Mouse (Mus musculus) lung, postnatal 0 days (tissue): ENCODE results near the gene Qars. TPM values are rescaled to one million over a fixed set of nuclear protein-coding genes. Genes with fewer than 3 reads are reported as not detected.

Source experiments
- ATAC-seq: fragments of 200-750 bp; cut with Nextera tagmentation; 2 replicates; pipeline ENCODE4 v1.8.0; 2017; ENCODE audit warnings: moderate library complexity
- DNase-seq: peaks from one replicate; pipeline ENCODE4 v3.0.0-alpha.2; 2016; ENCODE audit warnings: low spot score
- H3K27ac ChIP-seq: fragments of 300-500 bp; sonication (generic); 2 replicates; pipeline ENCODE4 v1.5.1; 2014; ENCODE audit warnings: antibody characterized with exemption, mild to moderate bottlenecking, low read length, mixed read lengths
- H3K27me3 ChIP-seq: fragments of 300-500 bp; sonication (generic); replicated peaks from 2 replicates; pipeline ENCODE4 v1.6.1; 2014; ENCODE audit warnings: low read length, mixed read lengths; ENCODE audit not compliant: insufficient read depth
- H3K36me3 ChIP-seq: fragments of 300-500 bp; sonication (generic); 2 replicates; pipeline ENCODE4 v1.6.1; 2014; ENCODE audit warnings: low read length, mixed read lengths; ENCODE audit not compliant: insufficient read depth
- H3K4me1 ChIP-seq: fragments of 300-500 bp; sonication (generic); 2 replicates; pipeline ENCODE4 v1.6.1; 2014; ENCODE audit warnings: antibody characterized with exemption, low read depth, low read length, mixed read lengths; ENCODE audit not compliant: insufficient read depth
- H3K4me2 ChIP-seq: fragments of 300-500 bp; sonication (generic); replicated peaks from 2 replicates; pipeline ENCODE4 v1.6.1; 2014; ENCODE audit warnings: low read depth, mild to moderate bottlenecking, low read length, moderate library complexity, mixed read lengths
- H3K4me3 ChIP-seq: fragments of 300-500 bp; sonication (generic); 2 replicates; pipeline ENCODE4 v1.5.1; 2014; ENCODE audit warnings: low read depth, low read length
- H3K9ac ChIP-seq: fragments of 300-500 bp; sonication (generic); replicated peaks from 2 replicates; pipeline ENCODE4 v1.6.1; 2014; ENCODE audit warnings: low read depth, mild to moderate bottlenecking
- H3K9me3 ChIP-seq: fragments of 300-500 bp; sonication (generic); 2 replicates; pipeline ENCODE4 v1.6.1; 2016; ENCODE audit warnings: low read length, mixed read lengths
- CTCF ChIP-seq: IDR thresholded peaks from 2 replicates; pipeline ENCODE4 v1.5.1; 2016; ENCODE audit warnings: antibody characterized with exemption, mild to moderate bottlenecking
- EP300 ChIP-seq: IDR thresholded peaks from 2 replicates; pipeline ENCODE4 v1.6.1; 2016; ENCODE audit warnings: antibody characterized with exemption, mild to moderate bottlenecking, control low read depth
- WGBS: fragments of 180-500 bp; shearing (Covaris S2); extraction: QIAGEN DNeasy Blood & Tissue Kit; methylation state at CpG from one replicate; pipeline ENCODE4 v1.1.7; 2014; 5-methylcytosine and 5-hydroxymethylcytosine counted together
- polyA plus RNA-seq: library from polyadenylated mRNA; unstranded; fragments of >200 nt; fragmentation: Nextera tagmentation; extraction: Ambion mirVana; gene quantifications from 2 replicates; pipeline ENCODE4 v1.2.1, GENCODE M21; 2015

Gene Qars
- polyA plus RNA-seq, 1 experiment from 2014 or later, result 62.0 TPM

DNA sequence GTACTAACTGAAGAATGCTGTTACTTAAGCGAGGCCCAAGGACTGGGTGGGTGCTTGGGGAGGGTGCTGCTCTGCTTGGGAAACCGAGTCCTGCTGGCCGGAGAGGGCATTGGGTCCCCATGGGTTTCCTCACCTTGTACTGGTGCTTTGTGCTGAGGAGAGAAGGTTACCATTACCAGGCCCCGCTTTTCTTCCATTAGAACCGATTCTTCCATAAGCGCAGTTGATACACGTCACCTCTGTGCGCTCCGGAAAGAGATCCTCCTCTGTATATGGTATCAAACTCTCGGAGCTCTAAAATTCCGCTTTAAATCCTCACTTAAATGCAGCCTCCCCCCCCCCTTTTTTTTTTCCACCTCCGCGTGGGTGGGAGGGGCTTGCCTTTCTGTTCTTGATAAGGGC is 10.4 kb downstream of the Qars start:
- peak overlapping the region; percentile 82 for H3K4me2 ChIP-seq
- 0 out of 2 replicates have a peak, but pooled peaks cover 5% of the 10 kb centered on the region for H3K4me1 ChIP-seq
- H3K9me3 ChIP-seq, result no peaks in the 10 kb centered on the region
- H3K36me3 ChIP-seq, result 0 out of 2 replicates have a peak, but pooled peaks cover 6% of the 10 kb centered on the region
- peak overlapping the region; percentile 92 for H3K4me3 ChIP-seq
- DNase-seq, result peak; percentile 85
- peak; percentile 8 for ATAC-seq
- TF ChIP-seq CTCF, result peak; percentile 21; the same call in 1 of the 2 replicates
- TF ChIP-seq EP300, result no peak
- H3K9ac ChIP-seq, result peak overlapping the region; percentile 93
- WGBS, result 1% methylated on average over 13 of the region's 13 CpGs
- no peaks in the 10 kb centered on the region for H3K27me3 ChIP-seq
- peak overlapping the region; percentile 99 for H3K27ac ChIP-seq

DNA sequence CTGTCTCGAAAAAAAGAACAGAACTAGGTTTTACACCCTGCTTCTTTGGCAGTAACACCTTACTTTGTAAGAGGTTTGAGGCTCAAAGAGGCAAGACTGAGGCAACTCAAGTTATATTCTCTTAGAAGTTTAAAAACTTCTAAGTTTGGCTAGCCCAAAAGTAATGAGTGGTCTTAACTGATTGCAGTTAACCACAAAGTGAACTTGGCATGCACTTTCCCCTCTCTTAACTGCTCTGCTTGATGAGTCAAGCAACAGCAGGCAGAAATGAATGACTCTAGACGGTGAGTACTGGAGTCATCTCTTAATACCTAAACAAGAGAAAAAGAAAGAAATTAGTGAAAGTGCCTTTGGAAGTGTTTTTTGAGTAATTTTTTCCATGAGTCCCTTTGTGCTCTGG is 14.1 kb downstream of the Qars start:
- no peak overlapping the region for H3K4me3 ChIP-seq
- peak; percentile 32 for DNase-seq
- 60% methylated on average over 2 of the region's 2 CpGs for WGBS
- H3K4me2 ChIP-seq, result no peak overlapping the region
- no peaks in the 10 kb centered on the region for H3K4me1 ChIP-seq
- no peaks in the 10 kb centered on the region for H3K9me3 ChIP-seq
- TF ChIP-seq EP300, result no peak
- no peak for TF ChIP-seq CTCF
- no peak for ATAC-seq
- no peaks in the 10 kb centered on the region for H3K27me3 ChIP-seq
- no peak overlapping the region for H3K27ac ChIP-seq
- no peak overlapping the region for H3K9ac ChIP-seq
- H3K36me3 ChIP-seq, result no peaks in the 10 kb centered on the region

- no peak for DNase-seq
- Histone ChIP-seq H3K36me3 (no peaks in the 10 kb centered on the region), H3K27ac (no peak overlapping the region), H3K4me2 (no peak overlapping the region), H3K9ac (no peak overlapping the region), H3K9me3 (no peaks in the 10 kb centered on the region), H3K27me3 (no peaks in the 10 kb centered on the region), H3K4me3 (no peak overlapping the region), H3K4me1 (no peaks in the 10 kb centered on the region)
- ATAC-seq, result no peak
- no peak for TF ChIP-seq CTCF
- no peak for TF ChIP-seq EP300
- WGBS, result 96% methylated on average over 4 of the region's 4 CpGs
Observed at GRCm38 (mm10) chr9:108523341-108523740, 15.8 kb downstream of the Qars start.

DNA sequence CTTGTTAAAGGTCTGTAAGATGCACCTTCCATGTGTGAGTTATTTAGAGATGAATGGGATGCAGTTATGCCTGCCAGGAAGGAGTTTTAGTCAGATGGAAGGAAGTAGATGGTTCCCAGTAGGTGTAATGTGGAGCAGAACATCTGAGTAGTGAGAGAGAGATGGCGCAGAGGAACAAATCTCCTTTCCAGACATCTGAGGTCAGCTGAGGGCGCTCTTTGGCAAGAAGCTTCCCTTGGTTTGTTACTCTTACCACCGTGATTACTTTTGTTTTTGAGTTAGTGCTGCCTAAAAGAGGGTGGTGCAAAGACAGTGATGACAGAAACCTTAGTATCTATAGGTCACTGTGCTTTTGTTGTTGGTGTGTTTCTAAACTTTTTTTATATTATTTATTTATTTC is 17.9 kb downstream of the Qars start:
- no peak overlapping the region for H3K27ac ChIP-seq

GRCm38 (mm10) chr9:108530954-108531353 is 23.4 kb downstream of the Qars start:
- no peak overlapping the region for H3K4me3 ChIP-seq
- H3K9ac ChIP-seq, result no peak overlapping the region
- no peaks in the 10 kb centered on the region for H3K27me3 ChIP-seq
- peaks cover 46% of the 10 kb centered on the region; the same call in 1 of the 2 replicates for H3K36me3 ChIP-seq
- ATAC-seq (no peak), DNase-seq (no peak)
- no peak overlapping the region for H3K4me2 ChIP-seq
- H3K9me3 ChIP-seq, result no peaks in the 10 kb centered on the region
- H3K4me1 ChIP-seq, result no peaks in the 10 kb centered on the region
- no peak for TF ChIP-seq EP300
- TF ChIP-seq CTCF, result no peak
- H3K27ac ChIP-seq, result no peak overlapping the region
- 96% methylated on average over 1 of the region's 1 CpGs for WGBS

More for the DNA sequence above, 17.9 kb downstream of the Qars start:
- DNase-seq (no peak), ATAC-seq (no peak)
- H3K36me3 ChIP-seq, result peaks cover 9% of the 10 kb centered on the region; the same call in 1 of the 2 replicates
- no peak for TF ChIP-seq EP300
- TF ChIP-seq CTCF, result no peak; the same call in 1 of the 2 replicates
- H3K9ac ChIP-seq, result no peak overlapping the region
- 72% methylated on average over 3 of the region's 3 CpGs for WGBS
- no peaks in the 10 kb centered on the region for H3K9me3 ChIP-seq
- no peaks in the 10 kb centered on the region for H3K4me1 ChIP-seq
- H3K4me3 ChIP-seq, result no peak overlapping the region
- H3K27me3 ChIP-seq, result no peaks in the 10 kb centered on the region
- H3K4me2 ChIP-seq, result no peak overlapping the region

DNA sequence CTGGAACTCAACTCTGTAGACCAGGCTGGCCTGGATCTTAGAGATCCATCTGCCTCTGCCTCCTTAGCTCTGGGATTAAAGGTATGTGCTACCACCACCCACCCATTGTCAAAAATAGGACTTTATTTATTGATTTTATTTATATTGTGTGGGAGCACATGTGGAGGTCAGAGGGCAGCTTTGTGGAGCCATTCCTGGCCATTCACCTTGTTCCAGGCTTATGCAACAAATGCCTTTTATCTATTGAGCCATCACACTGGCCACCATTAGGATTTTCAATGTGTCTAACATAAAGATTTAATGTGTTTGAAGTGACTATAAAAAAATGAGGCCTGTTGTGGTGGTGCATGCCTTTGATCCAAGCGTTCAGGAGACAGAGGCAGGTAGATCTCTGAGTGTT is 24.0 kb downstream of the Qars start:
- Histone ChIP-seq H3K27me3 (no peaks in the 10 kb centered on the region), H3K4me3 (no peak overlapping the region), H3K4me1 (no peaks in the 10 kb centered on the region), H3K36me3 (peaks cover 47% of the 10 kb centered on the region; the same call in 1 of the 2 replicates), H3K9me3 (no peaks in the 10 kb centered on the region), H3K9ac (no peak overlapping the region), H3K27ac (no peak overlapping the region), H3K4me2 (no peak overlapping the region)
- 98% methylated on average over 1 of the region's 1 CpGs for WGBS
- ATAC-seq, result no peak
- DNase-seq, result no peak
- TF ChIP-seq EP300 (no peak), CTCF (no peak)

GRCm38 (mm10) chr9:108540846-108541245 is 33.3 kb downstream of the Qars start:
- H3K4me2 ChIP-seq, result no peak overlapping the region
- DNase-seq (no peak), ATAC-seq (no peak)
- H3K9ac ChIP-seq, result no peak overlapping the region
- TF ChIP-seq EP300, result no peak
- no peak for TF ChIP-seq CTCF
- H3K9me3 ChIP-seq, result no peaks in the 10 kb centered on the region
- H3K36me3 ChIP-seq, result peaks cover 28% of the 10 kb centered on the region
- H3K27ac ChIP-seq, result no peak overlapping the region
- no peak overlapping the region for H3K4me3 ChIP-seq
- H3K27me3 ChIP-seq, result no peaks in the 10 kb centered on the region
- H3K4me1 ChIP-seq, result no peaks in the 10 kb centered on the region
